Mouse (Mus musculus) midbrain, embryonic 14.5 days (tissue): ENCODE measurements around the gene Sik2. TPM values are rescaled to one million over a fixed set of nuclear protein-coding genes. Genes with fewer than 3 reads are reported as not detected.

ENCODE experiments used
- ATAC-seq: fragments of 200-750 bp; cut with Nextera tagmentation; 2 replicates; pipeline ENCODE4 v1.8.0; 2017; ENCODE audit warnings: moderate number of reproducible peaks, moderate library complexity; ENCODE audit not compliant: low FRiP score, low TSS enrichment
- DNase-seq: peaks from one replicate; pipeline ENCODE4 v3.0.0-alpha.2; 2015
- H3K27ac ChIP-seq: fragments of 300-500 bp; sonication (generic); replicated peaks from 2 replicates; pipeline ENCODE4 v1.5.1; 2014; ENCODE audit warnings: mild to moderate bottlenecking, low read depth, low read length, moderate library complexity
- H3K27me3 ChIP-seq: fragments of 300-500 bp; sonication (generic); 2 replicates; pipeline ENCODE4 v1.6.1; 2014; ENCODE audit warnings: low read length, control low read depth, mixed read lengths; ENCODE audit not compliant: control insufficient read depth, insufficient read depth
- H3K36me3 ChIP-seq: fragments of 300-500 bp; sonication (generic); 2 replicates; pipeline ENCODE4 v1.6.1; 2014; ENCODE audit warnings: low read length, control low read depth; ENCODE audit not compliant: control insufficient read depth, insufficient read depth
- H3K4me1 ChIP-seq: fragments of 300-500 bp; sonication (generic); 2 replicates; pipeline ENCODE4 v1.6.1; 2014; ENCODE audit warnings: mild to moderate bottlenecking, antibody characterized with exemption, low read length, control low read depth; ENCODE audit not compliant: control insufficient read depth, insufficient read depth
- H3K4me2 ChIP-seq: fragments of 300-500 bp; sonication (generic); 2 replicates; pipeline ENCODE4 v1.6.1; 2014; ENCODE audit warnings: mild to moderate bottlenecking, low read length, moderate library complexity
- H3K4me3 ChIP-seq: fragments of 300-500 bp; sonication (generic); replicated peaks from 2 replicates; pipeline ENCODE4 v1.5.1; 2014; ENCODE audit warnings: low read depth, low read length
- H3K9ac ChIP-seq: fragments of 300-500 bp; sonication (generic); replicated peaks from 2 replicates; pipeline ENCODE4 v1.6.1; 2014; ENCODE audit warnings: mild to moderate bottlenecking, low read length, moderate library complexity
- H3K9me3 ChIP-seq: fragments of 300-500 bp; sonication (generic); 2 replicates; pipeline ENCODE4 v1.6.1; 2016; ENCODE audit warnings: low read length, control low read depth, mixed read lengths; ENCODE audit not compliant: control insufficient read depth
- WGBS: fragments of 180-500 bp; shearing (Covaris S2); extraction: QIAGEN DNeasy Blood & Tissue Kit; methylation state at CpG from one replicate; pipeline ENCODE4 v1.1.7; 2014; 5-methylcytosine and 5-hydroxymethylcytosine counted together
- polyA plus RNA-seq: library from polyadenylated mRNA; unstranded; fragments of >200 nt; fragmentation: Nextera tagmentation; extraction: Ambion mirVana; gene quantifications from 2 replicates; pipeline ENCODE4 v1.2.1, GENCODE M21; 2014

The Sik2 gene
- polyA plus RNA-seq, 1 experiment from 2014 or later: 17.0 TPM

GRCm38 (mm10) chr9:50874031-50874430, 134.8 kb downstream of the Sik2 start:
- Histone ChIP-seq H3K9me3 (no peaks in the 10 kb centered on the region), H3K36me3 (peaks cover 66% of the 10 kb centered on the region), H3K27me3 (no peaks in the 10 kb centered on the region), H3K27ac (no peak overlapping the region), H3K4me2 (no peak overlapping the region), H3K9ac (no peak overlapping the region), H3K4me3 (no peak overlapping the region), H3K4me1 (no peaks in the 10 kb centered on the region)
- no peak for DNase-seq
- WGBS: 89% methylated on average over 6 of the region's 6 CpGs
- ATAC-seq: no peak

- no peak for DNase-seq
- no peak overlapping the region for H3K9ac ChIP-seq
- H3K4me2 ChIP-seq: no peak overlapping the region
- ATAC-seq: no peak
- WGBS: 94% methylated on average over 9 of the region's 9 CpGs
- no peak overlapping the region for H3K27ac ChIP-seq
- H3K4me1 ChIP-seq: no peaks in the 10 kb centered on the region
- no peaks in the 10 kb centered on the region for H3K27me3 ChIP-seq
- H3K9me3 ChIP-seq: no peaks in the 10 kb centered on the region
- H3K36me3 ChIP-seq: peaks cover 65% of the 10 kb centered on the region
- no peak overlapping the region for H3K4me3 ChIP-seq
Observed at GRCm38 (mm10) chr9:50873210-50873609, 135.7 kb downstream of the Sik2 start.

GRCm38 (mm10) chr9:50868182-50868581, 140.7 kb downstream of the Sik2 start:
- no peak for ATAC-seq
- Histone ChIP-seq H3K27me3 (no peaks in the 10 kb centered on the region), H3K36me3 (peaks cover 71% of the 10 kb centered on the region), H3K9me3 (no peaks in the 10 kb centered on the region), H3K4me1 (no peaks in the 10 kb centered on the region), H3K4me3 (no peak overlapping the region), H3K9ac (no peak overlapping the region), H3K27ac (no peak overlapping the region), H3K4me2 (no peak overlapping the region)
- 97% methylated on average over 2 of the region's 2 CpGs for WGBS
- DNase-seq: no peak

- Histone ChIP-seq H3K27me3 (no peaks in the 10 kb centered on the region), H3K4me1 (no peaks in the 10 kb centered on the region), H3K4me2 (no peak overlapping the region), H3K27ac (no peak overlapping the region), H3K9ac (no peak overlapping the region), H3K36me3 (peaks cover 75% of the 10 kb centered on the region), H3K4me3 (no peak overlapping the region), H3K9me3 (no peaks in the 10 kb centered on the region)
- DNase-seq (no peak), ATAC-seq (no peak)
- WGBS: 97% methylated on average over 6 of the region's 6 CpGs
Observed at GRCm38 (mm10) chr9:50867015-50867414, 141.9 kb downstream of the Sik2 start.

- ATAC-seq (no peak), DNase-seq (no peak)
- Histone ChIP-seq H3K27me3 (no peaks in the 10 kb centered on the region), H3K27ac (no peak overlapping the region), H3K36me3 (peaks cover 78% of the 10 kb centered on the region), H3K4me2 (no peak overlapping the region), H3K9ac (no peak overlapping the region), H3K4me3 (no peak overlapping the region), H3K9me3 (no peaks in the 10 kb centered on the region), H3K4me1 (no peaks in the 10 kb centered on the region)
- 88% methylated on average over 8 of the region's 8 CpGs for WGBS
Observed at GRCm38 (mm10) chr9:50865803-50866202, 143.1 kb downstream of the Sik2 start.

GRCm38 (mm10) chr9:50864877-50865276, 144.0 kb downstream of the Sik2 start:
- H3K9me3 ChIP-seq: no peaks in the 10 kb centered on the region
- DNase-seq (no peak), ATAC-seq (no peak)
- H3K36me3 ChIP-seq: peaks cover 74% of the 10 kb centered on the region
- H3K9ac ChIP-seq: no peak overlapping the region
- no peak overlapping the region for H3K4me3 ChIP-seq
- H3K4me2 ChIP-seq: no peak overlapping the region
- no peak overlapping the region for H3K27ac ChIP-seq
- WGBS: 91% methylated on average over 5 of the region's 5 CpGs
- H3K4me1 ChIP-seq: no peaks in the 10 kb centered on the region
- no peaks in the 10 kb centered on the region for H3K27me3 ChIP-seq

GRCm38 (mm10) chr9:50863824-50864223, 145.0 kb downstream of the Sik2 start:
- Histone ChIP-seq H3K4me3 (no peak overlapping the region), H3K4me1 (no peaks in the 10 kb centered on the region), H3K27me3 (no peaks in the 10 kb centered on the region), H3K36me3 (peaks cover 72% of the 10 kb centered on the region), H3K27ac (no peak overlapping the region), H3K4me2 (no peak overlapping the region), H3K9me3 (no peaks in the 10 kb centered on the region), H3K9ac (no peak overlapping the region)
- no peak for ATAC-seq
- no peak for DNase-seq
- 96% methylated on average over 4 of the region's 4 CpGs for WGBS

GRCm38 (mm10) chr9:50861119-50861839, 147.6 kb downstream of the Sik2 start:
- no peak overlapping the region for H3K4me3 ChIP-seq
- ATAC-seq: no peak
- H3K27me3 ChIP-seq: no peaks in the 10 kb centered on the region
- H3K36me3 ChIP-seq: peaks cover 49% of the 10 kb centered on the region
- no peaks in the 10 kb centered on the region for H3K9me3 ChIP-seq
- no peak overlapping the region for H3K27ac ChIP-seq
- no peak for DNase-seq
- H3K9ac ChIP-seq: no peak overlapping the region
- H3K4me2 ChIP-seq: no peak overlapping the region
- H3K4me1 ChIP-seq: peaks cover 8% of the 10 kb centered on the region; the same call in 1 of the 2 replicates
- 92% methylated on average over 18 of the region's 18 CpGs for WGBS

- no peak for ATAC-seq
- WGBS: 97% methylated on average over 6 of the region's 6 CpGs
Observed at GRCm38 (mm10) chr9:50858681-50859080, 150.2 kb downstream of the Sik2 start.

More at GRCm38 (mm10) chr9:50858681-50859080, 150.2 kb downstream of the Sik2 start:
- Histone ChIP-seq H3K4me1 (peaks cover 8% of the 10 kb centered on the region; the same call in 1 of the 2 replicates), H3K9ac (no peak overlapping the region), H3K27ac (no peak overlapping the region), H3K4me3 (no peak overlapping the region), H3K9me3 (no peaks in the 10 kb centered on the region), H3K36me3 (peaks cover 34% of the 10 kb centered on the region), H3K27me3 (no peaks in the 10 kb centered on the region), H3K4me2 (no peak overlapping the region)
- DNase-seq: no peak
